Mouse (Mus musculus) hindbrain, postnatal 0 days (tissue): ENCODE measurements around the gene Egln2. TPM values are rescaled to one million over a fixed set of nuclear protein-coding genes. Genes with fewer than 3 reads are reported as not detected.

Experiments used
- ATAC-seq: fragments of 200-750 bp; cut with Nextera tagmentation; 2 replicates; pipeline ENCODE4 v1.8.0; 2017; ENCODE audit warnings: mild to moderate bottlenecking, moderate TSS enrichment, moderate library complexity
- DNase-seq: peaks from one replicate; pipeline ENCODE4 v3.0.0-alpha.2; 2015; ENCODE audit warnings: low spot score
- H3K27ac ChIP-seq: fragments of 300-500 bp; sonication (generic); 2 replicates; pipeline ENCODE4 v1.5.1; 2014; ENCODE audit warnings: mild to moderate bottlenecking
- H3K27me3 ChIP-seq: fragments of 300-500 bp; sonication (generic); 2 replicates; pipeline ENCODE4 v1.6.1; 2014; ENCODE audit warnings: low read length, mixed read lengths; ENCODE audit not compliant: insufficient read depth
- H3K36me3 ChIP-seq: fragments of 300-500 bp; sonication (generic); 2 replicates; pipeline ENCODE4 v1.6.1; 2014; ENCODE audit warnings: low read length, mixed read lengths; ENCODE audit not compliant: insufficient read depth
- H3K4me1 ChIP-seq: fragments of 300-500 bp; sonication (generic); 2 replicates; pipeline ENCODE4 v1.6.1; 2014; ENCODE audit warnings: antibody characterized with exemption, low read length, mixed read lengths; ENCODE audit not compliant: insufficient read depth
- H3K4me2 ChIP-seq: fragments of 300-500 bp; sonication (generic); 2 replicates; pipeline ENCODE4 v1.6.1; 2014; ENCODE audit warnings: low read depth, mild to moderate bottlenecking, low read length, moderate library complexity, mixed read lengths
- H3K4me3 ChIP-seq: fragments of 300-500 bp; sonication (generic); 2 replicates; pipeline ENCODE4 v1.5.1; 2014; ENCODE audit warnings: low read length
- H3K9ac ChIP-seq: fragments of 300-500 bp; sonication (generic); replicated peaks from 2 replicates; pipeline ENCODE4 v1.6.1; 2014; ENCODE audit warnings: mild to moderate bottlenecking, low read length, moderate library complexity, mixed read lengths
- H3K9me3 ChIP-seq: fragments of 300-500 bp; sonication (generic); 2 replicates; pipeline ENCODE4 v1.6.1; 2016; ENCODE audit warnings: low read length, mixed read lengths
- CTCF ChIP-seq: IDR thresholded peaks from 2 replicates; pipeline ENCODE4 v1.5.1; 2016; ENCODE audit warnings: antibody characterized with exemption, control low read depth, low read depth
- WGBS: fragments of 180-500 bp; shearing (Covaris S2); extraction: QIAGEN DNeasy Blood & Tissue Kit; methylation state at CpG from one replicate; pipeline ENCODE4 v1.1.7; 2014; 5-methylcytosine and 5-hydroxymethylcytosine counted together
- polyA plus RNA-seq: library from polyadenylated mRNA; unstranded; fragments of >200 nt; fragmentation: Nextera tagmentation; extraction: Ambion mirVana; gene quantifications from 2 replicates; pipeline ENCODE4 v1.2.1, GENCODE M21; 2015
- total RNA-seq: library from RNA; depleted of rRNA; stranded (reverse); fragments of >200 nt; gene quantifications from 2 replicates; pipeline ENCODE4 v1.2.3, GENCODE M21; 2014

Egln2 gene
- total and polyA plus RNA-seq, 2 experiments from 2014 or later, result 78.6 to 117 TPM

DNA sequence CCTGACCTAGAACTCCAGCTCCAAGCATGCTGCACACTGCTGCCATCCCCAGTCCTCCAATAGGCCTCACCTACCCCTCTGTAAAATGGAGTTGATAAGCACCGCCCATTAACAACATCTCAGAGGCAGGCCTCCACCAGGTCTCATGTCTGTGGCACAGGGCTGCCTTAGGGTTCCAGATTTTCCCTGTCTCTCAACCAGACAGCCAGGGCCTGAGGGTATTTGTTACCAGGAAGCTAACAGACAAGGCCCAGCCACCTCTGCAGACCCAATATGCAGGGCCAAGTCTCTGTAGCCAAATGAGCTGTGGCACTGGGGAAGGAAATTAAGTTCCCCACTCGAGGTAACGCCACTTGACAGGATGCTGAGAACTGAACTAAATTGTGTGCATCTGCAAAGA lies 5.7 kb downstream of the Egln2 start:
- Histone ChIP-seq H3K27ac (no peak overlapping the region; the same call in 1 of the 2 replicates), H3K4me3 (no peak overlapping the region), H3K27me3 (no peaks in the 10 kb centered on the region), H3K4me2 (no peak overlapping the region), H3K36me3 (peaks cover 23% of the 10 kb centered on the region), H3K9me3 (no peaks in the 10 kb centered on the region), H3K4me1 (peaks cover 39% of the 10 kb centered on the region), H3K9ac (no peak overlapping the region)
- ATAC-seq (no peak), DNase-seq (no peak)
- TF ChIP-seq CTCF, result no peak
- 80% methylated on average over 3 of the region's 3 CpGs for WGBS

DNA sequence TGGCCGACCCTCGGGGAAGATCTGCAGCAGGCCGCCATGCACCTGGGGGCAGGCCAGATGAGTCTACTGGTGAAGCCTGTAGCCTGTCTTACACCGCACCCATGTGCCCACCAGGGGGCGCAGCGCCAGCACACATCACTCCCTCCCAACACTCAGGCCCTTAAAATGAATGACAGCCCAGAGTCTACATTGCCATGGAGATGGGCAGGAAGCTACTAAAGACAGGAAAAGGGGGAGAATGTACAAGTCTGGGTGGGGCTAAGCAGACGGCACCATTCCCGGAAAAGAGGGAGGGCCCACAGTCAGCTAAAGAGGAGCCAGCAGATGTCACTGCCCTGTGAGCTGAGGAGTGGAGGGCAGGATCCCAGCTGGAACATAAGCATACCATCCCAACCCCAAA lies 6.7 kb downstream of the Egln2 start:
- no peak overlapping the region for H3K9ac ChIP-seq
- 0 out of 2 replicates have a peak overlapping the region, but pooled peaks have one; percentile 19 for H3K4me2 ChIP-seq
- ATAC-seq, result peak; percentile 93
- H3K9me3 ChIP-seq, result no peaks in the 10 kb centered on the region
- WGBS, result 14% methylated on average over 8 of the region's 8 CpGs
- DNase-seq, result peak; percentile 91
- peak; percentile 99 for TF ChIP-seq CTCF
- no peaks in the 10 kb centered on the region for H3K27me3 ChIP-seq
- no peak overlapping the region for H3K4me3 ChIP-seq
- no peak overlapping the region; the same call in 1 of the 2 replicates for H3K27ac ChIP-seq
- peaks cover 29% of the 10 kb centered on the region for H3K4me1 ChIP-seq
- H3K36me3 ChIP-seq, result peaks cover 23% of the 10 kb centered on the region

DNA sequence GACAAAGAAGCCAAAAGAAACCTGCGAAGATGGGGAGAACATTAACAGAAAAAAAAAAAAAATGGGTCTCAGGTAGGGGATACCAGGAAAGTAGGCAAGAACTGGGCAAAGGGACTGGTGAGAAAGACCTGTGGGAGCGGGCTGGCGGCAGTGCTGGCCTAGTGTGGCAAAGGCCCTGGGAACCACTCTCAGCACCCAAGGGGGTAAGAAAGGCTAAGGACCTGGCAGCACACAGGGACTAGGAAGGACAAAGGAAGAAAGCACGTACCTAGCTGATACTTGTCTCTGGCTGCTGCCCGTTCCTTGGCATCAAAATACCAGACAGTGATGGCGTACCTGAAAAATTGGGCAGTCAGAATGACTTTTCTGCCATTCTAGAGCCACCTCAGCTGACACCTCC lies 7.3 kb downstream of the Egln2 start:
- H3K4me2 ChIP-seq, result no peak overlapping the region
- no peak for DNase-seq
- ATAC-seq, result no peak
- no peak for TF ChIP-seq CTCF
- peaks cover 23% of the 10 kb centered on the region for H3K36me3 ChIP-seq
- no peak overlapping the region for H3K27ac ChIP-seq
- H3K27me3 ChIP-seq, result no peaks in the 10 kb centered on the region
- H3K9me3 ChIP-seq, result no peaks in the 10 kb centered on the region
- WGBS, result 93% methylated on average over 6 of the region's 6 CpGs
- H3K4me1 ChIP-seq, result peaks cover 23% of the 10 kb centered on the region
- no peak overlapping the region for H3K4me3 ChIP-seq
- no peak overlapping the region for H3K9ac ChIP-seq

DNA sequence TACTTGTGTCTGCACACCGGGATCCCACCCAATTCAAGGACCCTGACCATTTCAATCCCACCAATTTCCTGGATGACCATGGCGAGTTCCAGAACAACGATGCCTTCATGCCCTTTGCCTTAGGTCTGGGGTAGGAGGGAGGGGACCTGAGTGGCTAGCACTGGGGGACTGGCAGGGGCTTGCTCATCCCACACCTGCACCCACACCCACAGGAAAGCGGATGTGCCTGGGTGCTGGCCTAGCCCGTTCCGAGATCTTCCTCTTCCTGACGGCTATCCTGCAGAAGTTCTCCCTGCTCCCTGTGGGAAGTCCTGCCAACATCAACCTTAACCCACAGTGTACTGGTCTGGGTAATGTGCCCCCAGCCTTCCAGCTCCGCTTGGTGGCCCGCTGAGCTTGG lies 8.4 kb downstream of the Egln2 start:
- peaks cover 23% of the 10 kb centered on the region for H3K36me3 ChIP-seq
- H3K9me3 ChIP-seq, result no peaks in the 10 kb centered on the region
- TF ChIP-seq CTCF, result no peak
- H3K27me3 ChIP-seq, result no peaks in the 10 kb centered on the region
- peaks cover 12% of the 10 kb centered on the region for H3K4me1 ChIP-seq
- no peak overlapping the region for H3K27ac ChIP-seq
- H3K4me3 ChIP-seq, result no peak overlapping the region
- 89% methylated on average over 9 of the region's 9 CpGs for WGBS
- H3K4me2 ChIP-seq, result no peak overlapping the region
- DNase-seq (no peak), ATAC-seq (no peak)
- no peak overlapping the region for H3K9ac ChIP-seq

DNA sequence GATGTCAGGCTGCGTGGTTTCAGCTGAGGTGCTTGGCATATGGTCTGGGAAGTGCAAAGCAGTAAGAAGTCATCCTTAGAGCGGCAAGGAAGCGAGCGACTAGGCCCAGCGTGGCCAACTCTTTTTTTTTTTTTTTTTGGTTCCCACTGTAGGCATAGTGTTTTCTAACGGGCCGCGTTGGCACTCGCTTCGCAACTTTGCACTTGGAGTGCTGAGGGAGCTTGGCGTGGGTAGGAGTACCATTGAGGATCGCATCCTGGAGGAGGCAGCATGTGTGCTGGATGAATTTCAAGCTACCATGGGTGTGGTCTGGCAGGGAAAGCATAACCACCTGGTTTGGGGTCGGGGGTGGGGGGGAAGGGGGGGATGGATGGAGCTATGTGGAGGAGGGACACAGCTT lies 10.6 kb downstream of the Egln2 start:
- ATAC-seq (no peak), DNase-seq (no peak)
- no peak for TF ChIP-seq CTCF
- Histone ChIP-seq H3K4me1 (peaks cover 6% of the 10 kb centered on the region; the same call in 1 of the 2 replicates), H3K9me3 (no peaks in the 10 kb centered on the region), H3K27ac (no peak overlapping the region), H3K36me3 (peaks cover 23% of the 10 kb centered on the region), H3K4me2 (no peak overlapping the region), H3K4me3 (no peak overlapping the region), H3K9ac (no peak overlapping the region), H3K27me3 (no peaks in the 10 kb centered on the region)
- WGBS, result 76% methylated on average over 12 of the region's 13 CpGs

DNA sequence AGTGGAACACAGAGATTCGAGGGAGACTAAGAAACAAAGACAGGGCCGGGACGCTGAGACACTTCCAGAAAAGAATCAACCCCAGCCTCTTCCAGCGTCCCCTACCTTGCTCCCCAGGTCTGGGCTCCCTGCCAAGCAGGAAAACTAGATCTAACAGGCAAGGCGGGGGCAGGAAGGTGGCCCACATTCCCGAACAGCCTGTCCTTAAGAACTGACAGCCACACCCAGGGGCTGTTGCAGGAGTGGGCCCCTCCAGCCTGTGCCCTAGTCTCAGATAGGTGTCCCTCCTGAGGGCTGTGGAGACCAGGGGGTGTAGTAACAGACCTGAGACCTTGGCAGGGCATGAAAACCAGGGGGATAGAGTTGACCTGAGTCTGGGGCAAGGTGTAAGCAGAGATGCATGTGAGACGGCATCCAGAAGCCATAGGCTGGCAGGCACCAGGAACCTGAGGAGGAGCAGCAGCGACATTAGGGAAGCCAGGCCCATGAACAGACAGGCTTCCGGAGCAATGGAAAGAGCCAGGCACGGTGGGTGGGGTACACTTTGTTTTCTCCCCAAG lies 13.3 kb downstream of the Egln2 start, which contains the start of gene Cyp2t4:
Cyp2t4 (plus strand) TSS at position 510 of the 560 bp plus-strand sequence.
- no peaks in the 10 kb centered on the region for H3K27me3 ChIP-seq
- 66% methylated on average over 10 of the region's 10 CpGs for WGBS
- H3K27ac ChIP-seq, result no peak within 1 kb of the TSS
- no peak within 1 kb of the TSS for H3K4me3 ChIP-seq
- no peak within 1 kb of the TSS for H3K9ac ChIP-seq
- DNase-seq (no peak), ATAC-seq (no peak)
- peaks cover 8% of the 10 kb centered on the region; the same call in 1 of the 2 replicates for H3K36me3 ChIP-seq
- TF ChIP-seq CTCF, result no peak
- H3K9me3 ChIP-seq, result no peaks in the 10 kb centered on the region
- H3K4me2 ChIP-seq, result no peak within 1 kb of the TSS
- no peaks in the 10 kb centered on the region for H3K4me1 ChIP-seq

DNA sequence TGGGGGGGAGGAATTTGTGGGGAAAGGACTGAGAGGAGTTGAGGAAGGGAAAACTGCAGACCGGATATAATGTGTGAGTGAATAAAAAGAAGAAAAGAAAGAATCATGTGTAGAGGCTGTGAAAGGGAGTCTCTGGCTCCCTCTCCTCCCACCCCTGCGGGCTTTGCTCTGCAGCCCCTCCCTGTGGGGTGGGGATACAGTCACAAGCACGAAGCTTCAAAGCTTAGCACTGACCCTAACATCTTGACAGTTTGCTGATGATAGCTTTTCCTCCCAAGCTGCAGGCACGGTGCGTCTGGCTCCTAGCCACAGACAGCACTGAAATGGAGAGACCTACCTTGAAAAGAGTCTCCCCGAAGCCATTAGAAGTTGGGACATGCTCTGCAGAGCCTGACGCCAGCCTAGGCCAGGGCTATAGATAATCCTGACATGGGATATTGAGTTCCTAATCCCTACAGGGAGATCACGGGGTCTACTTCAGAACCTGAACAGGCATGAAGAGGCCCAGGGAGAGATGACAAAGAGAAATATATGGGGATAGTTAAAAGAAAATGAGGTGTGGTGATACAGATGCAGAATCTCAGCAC lies 30.1 kb downstream of the Egln2 start:
- no peak overlapping the region for H3K9ac ChIP-seq
- no peaks in the 10 kb centered on the region for H3K36me3 ChIP-seq
- ATAC-seq, result no peak
- H3K4me3 ChIP-seq, result no peak overlapping the region
- WGBS, result 66% methylated on average over 8 of the region's 8 CpGs
- no peak overlapping the region for H3K27ac ChIP-seq
- TF ChIP-seq CTCF, result no peak
- H3K4me1 ChIP-seq, result no peaks in the 10 kb centered on the region
- DNase-seq, result no peak
- no peaks in the 10 kb centered on the region for H3K9me3 ChIP-seq
- H3K4me2 ChIP-seq, result no peak overlapping the region
- no peaks in the 10 kb centered on the region for H3K27me3 ChIP-seq
